In the genomic region with DNA sequence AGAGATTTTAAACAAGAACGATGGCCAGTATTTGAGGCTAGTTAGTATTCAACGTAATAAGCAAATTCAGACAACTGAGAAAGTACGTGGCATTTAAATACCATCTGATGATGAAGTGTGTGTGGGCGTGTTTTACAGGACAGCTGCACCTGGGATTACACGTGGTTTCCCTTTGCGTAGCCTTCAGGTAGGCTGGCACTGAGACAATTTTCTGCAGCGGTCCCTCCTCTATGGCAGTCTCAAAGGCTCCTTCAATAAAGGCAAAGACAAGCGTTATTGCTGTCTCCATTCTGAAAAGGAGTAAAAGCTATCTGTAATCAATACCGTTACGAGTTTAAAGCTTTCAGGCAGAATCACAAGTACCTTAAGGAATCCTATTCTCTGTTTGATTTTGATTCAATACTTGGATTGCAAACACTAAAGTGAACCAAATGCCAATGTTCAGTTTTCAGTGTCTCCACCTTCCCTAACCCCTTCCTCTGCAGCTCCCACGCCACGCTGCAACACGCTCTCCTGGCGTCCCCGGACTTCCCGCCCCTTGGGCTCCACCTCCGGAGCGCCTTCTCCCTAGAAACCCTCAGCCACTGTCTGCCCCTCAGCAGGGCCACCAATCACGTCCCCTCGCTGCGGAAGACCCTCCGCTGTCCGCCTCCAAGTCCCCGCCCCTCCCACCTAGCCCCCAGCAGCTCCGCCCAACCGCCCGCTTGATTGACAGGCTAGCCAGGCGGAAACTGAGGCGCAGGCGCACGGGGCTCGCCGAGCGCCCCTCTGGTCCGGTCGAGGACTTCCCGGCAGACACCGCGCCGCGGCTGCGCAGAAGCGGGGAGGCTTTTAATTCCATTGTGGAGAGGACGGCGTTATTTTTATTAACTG, we compare ENCODE assay signal across 8 mouse cellular contexts. TPM values are rescaled to one million over a fixed set of nuclear protein-coding genes. Genes with fewer than 3 reads are reported as not detected.
DNase-seq lines count a peak whose midpoint lies in the region; ATAC-seq and TF ChIP-seq lines count a peak whose summit lies in the region.

A gene (plus strand): TSS at position 756 of the 873 bp plus-strand sequence.

- H3K79me3 ChIP-seq in C2C12 (ENCODE audit: low read depth), result peaks cover 40% of the 10 kb centered on the region

- H3K27me3 ChIP-seq in C2C12 (ENCODE audit: control insufficient read depth, insufficient read depth, insufficient read length) (no peaks in the 10 kb centered on the region), myocyte (ENCODE audit: control insufficient read depth, insufficient read depth, insufficient read length) (no peaks in the 10 kb centered on the region)
- H3K27me3 ChIP-seq in erythroblast, embryonic 14.5 days (ENCODE audit: control insufficient read depth), result no peaks in the 10 kb centered on the region
- no peaks in the 10 kb centered on the region for H3K27me3 ChIP-seq in heart, embryonic 11.5 days (ENCODE audit: control insufficient read depth, insufficient read depth, low read length)
- no peaks in the 10 kb centered on the region for H3K27me3 ChIP-seq in kidney, embryonic 16.5 days (ENCODE audit: insufficient read depth, low read length)
- H3K27me3 ChIP-seq in liver, adult 2 months (ENCODE audit: control insufficient read depth, insufficient read depth, low read length), result no peaks in the 10 kb centered on the region
- no peaks in the 10 kb centered on the region for H3K27me3 ChIP-seq in splenic B cell, adult 2 months (ENCODE audit: control insufficient read depth, insufficient read depth, low read length, poor library complexity, severe bottlenecking)

- H3K79me2 ChIP-seq in C2C12 (ENCODE audit: control insufficient read depth, insufficient read depth) (peaks cover 44% of the 10 kb centered on the region), myocyte (ENCODE audit: control insufficient read depth, insufficient read depth) (peaks cover 41% of the 10 kb centered on the region)
- H3K79me2 ChIP-seq in liver, adult 2 months (ENCODE audit: control insufficient read depth, insufficient read depth, low read length), result peaks cover 21% of the 10 kb centered on the region; the same call in 1 of the 2 replicates

- peaks cover 36% of the 10 kb centered on the region for H3K4me1 ChIP-seq in erythroblast, embryonic 14.5 days (ENCODE audit: control insufficient read depth)
- H3K4me1 ChIP-seq in heart, embryonic 11.5 days (ENCODE audit: control insufficient read depth, insufficient read depth, low read length), result peaks cover 20% of the 10 kb centered on the region
- peaks cover 31% of the 10 kb centered on the region for H3K4me1 ChIP-seq in kidney, embryonic 16.5 days (ENCODE audit: insufficient read depth, low read length)
- peaks cover 23% of the 10 kb centered on the region for H3K4me1 ChIP-seq in liver, adult 2 months (ENCODE audit: control insufficient read depth, insufficient read depth, low read length)

- H3K9ac ChIP-seq in heart, embryonic 11.5 days (ENCODE audit: low read depth, low read length), result peak within 1 kb of the TSS; percentile 98
- peak within 1 kb of the TSS; percentile 97 for H3K9ac ChIP-seq in kidney, embryonic 16.5 days (replicated peaks; ENCODE audit: low read length)
- H3K9ac ChIP-seq in liver, adult 2 months (ENCODE audit: low read depth, low read length), result peak within 1 kb of the TSS; percentile 98

- H3K27ac ChIP-seq in heart, embryonic 11.5 days (ENCODE audit: low read depth, low read length), result peak within 1 kb of the TSS; percentile 82
- H3K27ac ChIP-seq in kidney, embryonic 16.5 days (ENCODE audit: low read length), result peak within 1 kb of the TSS; percentile 88
- peak within 1 kb of the TSS; percentile 86 for H3K27ac ChIP-seq in liver, adult 2 months (replicated peaks; ENCODE audit: insufficient read depth, low read depth, low read length)

- 2% methylated on average over 45 of the region's 45 CpGs for WGBS in heart, embryonic 11.5 days (ENCODE audit: insufficient replicate concordance)
- WGBS in kidney, embryonic 16.5 days, result 2% methylated on average over 44 of the region's 45 CpGs
- WGBS in liver, adult 2 months, result under 1% methylated on average over 45 of the region's 45 CpGs

- peak; percentile 71 for TF ChIP-seq POLR2A in brain, embryonic 14.5 days (IDR thresholded peaks at IDR 0.05; ENCODE audit: borderline replicate concordance, extremely low read depth, insufficient read depth, insufficient read length, poor library complexity, severe bottlenecking)
- 0 out of 2 replicates have a peak, but pooled peaks have one; percentile 59 for TF ChIP-seq POLR2A in liver, adult 2 months (IDR thresholded peaks at IDR 0.05; ENCODE audit: extremely low read depth, insufficient read depth, low read length)
- peak; percentile 58 for TF ChIP-seq POLR2A in myocyte (IDR thresholded peaks at IDR 0.05; ENCODE audit: insufficient read length, low read depth)

- peak; percentile 97 for ATAC-seq in heart, embryonic 11.5 days (replicated peaks; ENCODE audit: insufficient number of reproducible peaks, low FRiP score, low TSS enrichment)
- ATAC-seq in kidney, embryonic 16.5 days (ENCODE audit: low FRiP score, low TSS enrichment), result peak; percentile 99

- H3K4me3 ChIP-seq in C2C12 (ENCODE audit: insufficient read depth, poor library complexity, severe bottlenecking) (peak within 1 kb of the TSS; percentile 66), myocyte (peak within 1 kb of the TSS; percentile 46)
- H3K4me3 ChIP-seq in erythroblast, embryonic 14.5 days (replicated peaks), result peak within 1 kb of the TSS; percentile 88
- peak within 1 kb of the TSS; percentile 93 for H3K4me3 ChIP-seq in heart, embryonic 11.5 days (ENCODE audit: low read depth, low read length)
- H3K4me3 ChIP-seq in kidney, embryonic 16.5 days (ENCODE audit: low read length), result peak within 1 kb of the TSS; percentile 92
- H3K4me3 ChIP-seq in liver, adult 2 months (ENCODE audit: insufficient read depth, low read depth, low read length), result peak within 1 kb of the TSS; percentile 92

- no peaks in the 10 kb centered on the region for H3K9me3 ChIP-seq in erythroblast, embryonic 14.5 days (ENCODE audit: control insufficient read depth, low read length)
- no peaks in the 10 kb centered on the region for H3K9me3 ChIP-seq in heart, embryonic 11.5 days (replicated peaks; ENCODE audit: control insufficient read depth, low read length)
- H3K9me3 ChIP-seq in kidney, embryonic 16.5 days (ENCODE audit: low read length), result no peaks in the 10 kb centered on the region

- H3ac ChIP-seq in C2C12 (ENCODE audit: control insufficient read depth, insufficient read length, low read depth) (peak within 1 kb of the TSS; percentile 95), myocyte (ENCODE audit: control insufficient read depth, insufficient read length) (peak within 1 kb of the TSS; percentile 83)

- DNase-seq in brain, embryonic 14.5 days (ENCODE audit: low read depth), result peak; percentile 99
- DNase-seq in liver, adult 2 months (ENCODE audit: extremely low read depth, low read depth, low spot score), result peak; percentile 85
- DNase-seq in splenic B cell, adult 2 months (ENCODE audit: low read depth, low spot score), result peak; percentile 96

- peaks cover 36% of the 10 kb centered on the region for H3K36me3 ChIP-seq in C2C12 (ENCODE audit: control insufficient read depth, insufficient read depth)
- peaks cover 26% of the 10 kb centered on the region for H3K36me3 ChIP-seq in erythroblast, embryonic 14.5 days (ENCODE audit: control insufficient read depth)
- H3K36me3 ChIP-seq in heart, embryonic 11.5 days (ENCODE audit: control insufficient read depth, insufficient read depth, low read length), result peaks cover 7% of the 10 kb centered on the region
- peaks cover 17% of the 10 kb centered on the region for H3K36me3 ChIP-seq in kidney, embryonic 16.5 days (ENCODE audit: insufficient read depth, low read length)
- peaks cover 9% of the 10 kb centered on the region for H3K36me3 ChIP-seq in liver, adult 2 months (ENCODE audit: control insufficient read depth, insufficient read depth, low read length)
- peaks cover 27% of the 10 kb centered on the region for H3K36me3 ChIP-seq in myocyte (ENCODE audit: control insufficient read depth, insufficient read depth)
- no peaks in the 10 kb centered on the region for H3K36me3 ChIP-seq in splenic B cell, adult 2 months (ENCODE audit: control insufficient read depth, insufficient read depth, low read length, poor library complexity, severe bottlenecking)

- H3K4me2 ChIP-seq in heart, embryonic 11.5 days, result peak within 1 kb of the TSS; percentile 92
- H3K4me2 ChIP-seq in kidney, embryonic 16.5 days (replicated peaks; ENCODE audit: low read depth, low read length), result peak within 1 kb of the TSS; percentile 91
- peak within 1 kb of the TSS; percentile 75 for H3K4me2 ChIP-seq in myocyte (ENCODE audit: low read depth)

- TF ChIP-seq CTCF in C2C12 (IDR thresholded peaks at IDR 0.05; ENCODE audit: control insufficient read depth, insufficient read depth, insufficient read length), result no peak
- TF ChIP-seq CTCF in brain, embryonic 14.5 days (IDR thresholded peaks at IDR 0.05; ENCODE audit: borderline replicate concordance, extremely low read depth, insufficient read depth, insufficient read length), result no peak
- TF ChIP-seq CTCF in liver, adult 2 months (IDR thresholded peaks at IDR 0.05; ENCODE audit: low read depth, low read length), result no peak

TF ChIP-seq in C2C12, 6 proteins besides CTCF, POLR2A, EP300 and RAD21:
- TF ChIP-seq MAX (IDR thresholded peaks at IDR 0.05), result peak; percentile 77
- TF ChIP-seq CEBPB (IDR thresholded peaks at IDR 0.05; ENCODE audit: low read depth), result no peak

TF ChIP-seq in myocyte, 11 proteins besides CTCF, POLR2A, EP300 and RAD21:
- TF ChIP-seq MYOD1 (IDR thresholded peaks at IDR 0.05; ENCODE audit: control insufficient read depth in 1 of 3, insufficient read length in 2 of 3, low read depth in 2 of 3) (peak in 1 of 3 experiments; percentile 9), SRF (IDR thresholded peaks at IDR 0.05; ENCODE audit: control insufficient read depth, insufficient read length, low read depth) (no peak)

RNA-seq across cellular contexts. Expression of the gene that starts here (rescaled TPM):
- polyA plus RNA-seq in C2C12 (2012; fragmentation: generic; extraction: Trizol), result 4.4 TPM
- 10.3 and 14.5 TPM in 2 replicates for polyA plus RNA-seq in brain, embryonic 14.5 days (2012; rRNA removed)
- polyA plus RNA-seq in erythroblast, embryonic 14.5 days (2012), result 0.04 and 0.12 TPM in 2 replicates
- polyA plus RNA-seq in heart, embryonic 11.5 days (2014; fragmentation: Nextera tagmentation; extraction: Ambion mirVana), result 17.4 and 17.5 TPM in 2 replicates
- polyA plus RNA-seq in kidney, embryonic 16.5 days (2015; fragmentation: Nextera tagmentation; extraction: Ambion mirVana), result 19.5 and 20.8 TPM in 2 replicates
- 19.5 and 20.4 TPM in 2 replicates for total RNA-seq in liver, adult 2 months (2014; rRNA removed)
- 1.3 and 1.8 TPM in 2 replicates for polyA plus RNA-seq in liver, adult 2 months (2012; rRNA removed)
- polyA plus RNA-seq in myocyte (2012; fragmentation: generic; extraction: Trizol), result 4.0 TPM

Comparison
In these comparisons a context has a peak if more than half of its experiments do, and no peak if none do; other contexts are left out.
1. Peak in every context shown above with its lines: DNase-seq, ATAC-seq, H3K4me3 ChIP-seq and H3K27ac ChIP-seq.